Mouse (Mus musculus) cerebellum, adult 2 months (tissue): ENCODE results near the gene Abhd4. TPM values are rescaled to one million over a fixed set of nuclear protein-coding genes. Genes with fewer than 3 reads are reported as not detected.

Experiments used
- DNase-seq, 2 experiments: peaks; one replicate each; pipeline ENCODE4 v3.0.0; 2021
- H3K27ac ChIP-seq: fragments of 200-500 bp; 2 replicates; pipeline ENCODE4 v1.5.1; 2012; ENCODE audit warnings: low read length, control low read depth, inconsistent platforms; ENCODE audit not compliant: insufficient read depth
- H3K27me3 ChIP-seq: fragments of 200-500 bp; 2 replicates; pipeline ENCODE4 v1.6.1; 2012; ENCODE audit warnings: inconsistent platforms, mild to moderate bottlenecking, low read length, moderate library complexity; ENCODE audit not compliant: control insufficient read depth, insufficient read depth
- H3K4me1 ChIP-seq: fragments of 200-500 bp; 2 replicates; pipeline ENCODE4 v1.6.1; 2011; ENCODE audit warnings: low read length; ENCODE audit not compliant: control insufficient read depth, insufficient read depth
- H3K4me3 ChIP-seq: fragments of 200-500 bp; replicated peaks from 2 replicates; pipeline ENCODE3; 2011; ENCODE audit warnings: mild to moderate bottlenecking, low read depth, low read length, control low read depth; ENCODE audit not compliant: insufficient read depth
- CTCF ChIP-seq: fragments of 200-500 bp; IDR thresholded peaks from 2 replicates; pipeline ENCODE4 v1.5.1; 2011; ENCODE audit warnings: low read depth, mild to moderate bottlenecking, control low read depth, low read length, moderate library complexity, borderline replicate concordance; ENCODE audit not compliant: insufficient read depth
- POLR2A ChIP-seq: fragments of 200-500 bp; IDR thresholded peaks from 2 replicates; pipeline ENCODE4 v1.6.1; 2011; ENCODE audit warnings: low read length, control low read depth, borderline replicate concordance; ENCODE audit not compliant: insufficient read depth
- WGBS: fragments of 180-500 bp; shearing (Covaris S2); methylation state at CpG from one replicate; pipeline ENCODE4 v1.1.7; 2018; 5-methylcytosine and 5-hydroxymethylcytosine counted together
- polyA plus RNA-seq: library from polyadenylated mRNA; depleted of rRNA; stranded (reverse); fragments of >200 nt; gene quantifications from 2 replicates; pipeline ENCODE4 v1.2.3, GENCODE M21; 2012

Abhd4 gene
- polyA plus RNA-seq, 1 experiment = 59.2 TPM

DNA sequence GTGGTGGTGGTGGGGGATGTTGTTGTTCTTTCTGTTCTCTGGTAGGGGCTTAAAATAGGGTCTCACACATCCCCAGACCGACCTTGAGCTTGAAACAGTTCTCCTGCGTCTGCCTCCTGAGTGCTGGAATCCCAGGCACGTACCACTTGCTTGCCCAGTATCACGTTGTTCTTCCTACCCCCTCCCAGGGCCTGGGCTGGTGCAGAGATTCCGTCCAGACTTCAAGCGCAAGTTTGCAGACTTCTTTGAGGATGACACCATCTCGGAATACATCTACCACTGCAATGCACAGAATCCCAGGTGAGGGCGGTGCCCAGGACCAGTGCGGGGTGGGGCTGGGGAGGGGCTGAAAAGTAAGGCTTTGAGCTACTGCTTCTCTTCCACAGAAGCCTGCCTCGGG lies 11.1 kb downstream of the Abhd4 start:
- Histone ChIP-seq H3K27ac (no peak overlapping the region), H3K27me3 (no peaks in the 10 kb centered on the region), H3K4me3 (no peak overlapping the region), H3K4me1 (no peaks in the 10 kb centered on the region; the same call in 1 of the 2 replicates)
- DNase-seq = no peak
- 50% methylated on average over 10 of the region's 10 CpGs for WGBS
- TF ChIP-seq POLR2A = no peak
- TF ChIP-seq CTCF = no peak

DNA sequence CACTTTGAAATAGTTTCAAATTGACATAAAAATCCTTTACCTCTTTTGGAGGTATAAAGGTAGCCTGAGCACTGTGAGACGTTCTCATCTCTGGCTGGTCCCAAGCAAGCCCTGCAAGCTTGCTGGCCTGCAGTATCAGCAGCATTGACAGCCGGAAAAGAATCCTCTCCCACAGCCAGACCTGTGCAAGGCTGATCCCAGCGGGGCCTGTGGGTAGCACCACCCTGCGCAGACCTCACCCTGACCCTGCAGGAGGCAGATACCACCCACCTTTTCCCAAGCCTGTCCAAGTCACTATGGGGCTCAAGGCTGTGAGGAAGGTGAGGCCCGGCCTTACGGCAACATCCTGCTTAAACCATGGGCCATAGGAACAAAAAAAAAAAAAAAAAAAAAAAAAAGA lies 12.0 kb downstream of the Abhd4 start:
- no peak for DNase-seq
- 78% methylated on average over 6 of the region's 6 CpGs for WGBS
- H3K4me1 ChIP-seq = no peaks in the 10 kb centered on the region
- H3K27ac ChIP-seq = no peak overlapping the region
- H3K4me3 ChIP-seq = no peak overlapping the region
- TF ChIP-seq POLR2A = no peak
- no peak for TF ChIP-seq CTCF
- H3K27me3 ChIP-seq = no peaks in the 10 kb centered on the region

DNA sequence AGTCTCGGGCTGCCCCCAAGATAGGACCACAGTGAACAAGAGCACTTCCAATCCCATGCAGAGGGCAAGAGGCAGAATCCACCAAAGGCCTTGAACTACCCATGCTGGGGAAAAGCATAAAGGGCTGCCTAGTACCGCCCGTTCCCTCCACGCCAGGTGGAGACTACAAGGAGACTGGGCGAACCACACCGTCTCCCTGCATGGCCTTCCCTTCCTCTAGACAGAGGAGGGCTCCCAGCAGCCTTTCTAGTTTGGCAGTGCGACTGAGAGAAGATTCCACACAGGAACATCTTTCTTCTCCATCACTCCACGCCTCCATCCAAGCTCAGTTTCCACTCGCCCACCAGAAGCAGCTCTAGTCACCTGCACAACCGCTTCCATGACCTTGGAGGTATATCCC lies 14.0 kb downstream of the Abhd4 start:
- no peaks in the 10 kb centered on the region for H3K4me1 ChIP-seq
- H3K27me3 ChIP-seq = no peaks in the 10 kb centered on the region
- 92% methylated on average over 10 of the region's 10 CpGs for WGBS
- TF ChIP-seq POLR2A = no peak
- TF ChIP-seq CTCF = no peak
- DNase-seq = no peak
- H3K4me3 ChIP-seq = no peak overlapping the region
- no peak overlapping the region for H3K27ac ChIP-seq

GRCm38 (mm10) chr14:54269566-54269965 lies 15.6 kb downstream of the Abhd4 start:
- DNase-seq = no peak
- H3K27ac ChIP-seq = no peak overlapping the region
- 94% methylated on average over 3 of the region's 3 CpGs for WGBS
- no peak for TF ChIP-seq POLR2A
- no peak for TF ChIP-seq CTCF
- no peaks in the 10 kb centered on the region for H3K4me1 ChIP-seq
- H3K4me3 ChIP-seq = no peak overlapping the region
- no peaks in the 10 kb centered on the region for H3K27me3 ChIP-seq

GRCm38 (mm10) chr14:54270413-54270812 lies 16.4 kb downstream of the Abhd4 start:
- no peak overlapping the region for H3K27ac ChIP-seq
- TF ChIP-seq POLR2A (no peak), CTCF (no peak)
- 94% methylated on average over 3 of the region's 3 CpGs for WGBS
- no peak for DNase-seq
- no peak overlapping the region for H3K4me3 ChIP-seq
- H3K4me1 ChIP-seq = no peaks in the 10 kb centered on the region
- H3K27me3 ChIP-seq = no peaks in the 10 kb centered on the region

- Histone ChIP-seq H3K27ac (no peak overlapping the region), H3K4me3 (no peak overlapping the region), H3K27me3 (no peaks in the 10 kb centered on the region), H3K4me1 (no peaks in the 10 kb centered on the region)
- TF ChIP-seq POLR2A (no peak), CTCF (no peak)
- WGBS = 81% methylated on average over 3 of the region's 3 CpGs
- DNase-seq = no peak
These were observed 18.1 kb downstream of the Abhd4 start for GRCm38 (mm10) chr14:54271976-54272606.

DNA sequence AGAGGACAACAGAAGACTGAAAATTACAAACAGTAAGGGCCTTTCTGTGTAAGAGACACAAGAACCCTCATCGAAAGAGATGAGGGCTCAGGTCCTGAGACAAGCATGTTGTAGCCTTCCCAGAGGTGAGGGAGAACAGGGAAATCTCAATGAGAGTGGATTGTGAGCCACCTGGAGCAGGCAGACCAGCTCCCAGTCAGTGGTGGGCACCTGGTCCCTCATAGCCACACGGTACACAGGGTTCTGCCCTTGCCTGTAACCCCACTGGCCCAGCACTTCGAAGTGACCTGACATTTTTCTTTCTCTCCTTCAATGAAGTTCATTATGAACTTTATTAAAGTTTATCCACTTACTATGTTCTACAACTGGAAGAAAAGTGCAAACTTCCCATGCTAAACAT lies 18.7 kb downstream of the Abhd4 start:
- Histone ChIP-seq H3K27ac (no peak overlapping the region), H3K27me3 (no peaks in the 10 kb centered on the region), H3K4me1 (no peaks in the 10 kb centered on the region), H3K4me3 (no peak overlapping the region)
- no peak for DNase-seq
- no peak for TF ChIP-seq CTCF
- no peak for TF ChIP-seq POLR2A
- WGBS = 89% methylated on average over 3 of the region's 3 CpGs

DNA sequence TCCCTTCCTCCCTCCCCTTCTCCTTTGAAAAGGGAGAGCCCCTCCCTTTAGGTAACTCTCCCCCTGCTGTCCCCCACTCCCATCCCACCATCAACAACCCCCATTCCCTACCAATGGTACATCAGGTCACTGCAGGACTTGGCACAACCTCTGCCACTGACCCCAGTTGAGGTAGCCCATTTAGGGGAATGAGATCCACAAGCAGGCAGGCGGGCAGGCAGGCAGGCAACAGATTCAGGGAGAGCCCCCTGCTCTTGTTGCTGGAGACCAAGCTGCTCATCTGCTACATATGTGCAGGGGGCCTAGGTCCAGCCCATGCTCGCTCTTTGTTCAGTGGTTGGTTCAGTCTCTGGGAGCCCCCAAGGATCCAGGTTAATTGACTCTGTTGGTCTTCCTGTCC lies 22.5 kb downstream of the Abhd4 start:
- no peak for TF ChIP-seq CTCF
- TF ChIP-seq POLR2A = no peak

GRCm38 (mm10) chr14:54284839-54285238 lies 30.9 kb downstream of the Abhd4 start, which contains the start of gene Olfr49:
Olfr49 (minus strand) TSS chr14:54284939.
- no peaks in the 10 kb centered on the region for H3K27me3 ChIP-seq
- WGBS = 76% methylated on average over 1 of the region's 1 CpGs
- no peak within 1 kb of the TSS for H3K27ac ChIP-seq
- DNase-seq = no peak
- TF ChIP-seq CTCF (no peak), POLR2A (no peak)
- no peak within 1 kb of the TSS for H3K4me3 ChIP-seq
- no peaks in the 10 kb centered on the region for H3K4me1 ChIP-seq

More for the DNA sequence above, 22.5 kb downstream of the Abhd4 start:
- Histone ChIP-seq H3K4me3 (no peak overlapping the region), H3K27ac (no peak overlapping the region), H3K4me1 (no peaks in the 10 kb centered on the region), H3K27me3 (no peaks in the 10 kb centered on the region)
- DNase-seq = no peak
- 85% methylated on average over 2 of the region's 2 CpGs for WGBS
